Mouse (Mus musculus) embryonic facial prominence, embryonic 10.5 days (tissue): ENCODE measurements around the gene Rnf144a. TPM values are rescaled to one million over a fixed set of nuclear protein-coding genes. Genes with fewer than 3 reads are reported as not detected.
"Not testable (repeated sequence)": the region's sequence is repeated elsewhere in the genome, so short reads cannot be mapped to it uniquely, and the experiment has no call there.

Source experiments
- DNase-seq: peaks from one replicate; pipeline ENCODE4 v3.0.0-alpha.2; 2017; ENCODE audit warnings: low spot score
- H3K27ac ChIP-seq: fragments of 300-500 bp; sonication (generic); replicated peaks from 2 replicates; pipeline ENCODE4 v1.5.1; 2016; ENCODE audit warnings: mild to moderate bottlenecking
- H3K27me3 ChIP-seq: fragments of 300-500 bp; sonication (generic); replicated peaks from 2 replicates; pipeline ENCODE4 v1.6.1; 2016; ENCODE audit warnings: low read depth, mild to moderate bottlenecking; ENCODE audit not compliant: poor library complexity, severe bottlenecking
- H3K36me3 ChIP-seq: fragments of 300-500 bp; sonication (generic); replicated peaks from 2 replicates; pipeline ENCODE4 v1.6.1; 2016; ENCODE audit warnings: mild to moderate bottlenecking, moderate library complexity
- H3K4me1 ChIP-seq: fragments of 300-500 bp; sonication (generic); 2 replicates; pipeline ENCODE4 v1.6.1; 2016
- H3K4me3 ChIP-seq: fragments of 300-500 bp; sonication (generic); 2 replicates; pipeline ENCODE4 v1.5.1; 2016; ENCODE audit warnings: mild to moderate bottlenecking, moderate library complexity
- H3K9me3 ChIP-seq: fragments of 300-500 bp; sonication (generic); 2 replicates; pipeline ENCODE4 v1.6.1; 2016; ENCODE audit warnings: mild to moderate bottlenecking
- WGBS: fragments of 180-500 bp; shearing (Covaris S2); methylation state at CpG from one replicate; pipeline ENCODE4 v1.1.7; 2016; 5-methylcytosine and 5-hydroxymethylcytosine counted together
- polyA plus RNA-seq: library from polyadenylated mRNA; unstranded; fragments of >200 nt; fragmentation: Nextera tagmentation; extraction: Ambion mirVana; gene quantifications from 2 replicates; pipeline ENCODE4 v1.2.1, GENCODE M21; 2016

The Rnf144a gene
- polyA plus RNA-seq, 1 experiment from 2014 or later: 44.9 TPM

- H3K27me3 ChIP-seq: no peaks in the 10 kb centered on the region
- H3K9me3 ChIP-seq: no peaks in the 10 kb centered on the region
- H3K36me3 ChIP-seq: peaks cover 83% of the 10 kb centered on the region
- 74% methylated on average over 5 of the region's 5 CpGs for WGBS
- no peak for DNase-seq
- no peak overlapping the region for H3K27ac ChIP-seq
- H3K4me1 ChIP-seq: peaks cover 6% of the 10 kb centered on the region; the same call in 1 of the 2 replicates
- H3K4me3 ChIP-seq: no peak overlapping the region
These were observed 85.3 kb downstream of the Rnf144a start for GRCm38 (mm10) chr12:26329756-26330155.

DNA sequence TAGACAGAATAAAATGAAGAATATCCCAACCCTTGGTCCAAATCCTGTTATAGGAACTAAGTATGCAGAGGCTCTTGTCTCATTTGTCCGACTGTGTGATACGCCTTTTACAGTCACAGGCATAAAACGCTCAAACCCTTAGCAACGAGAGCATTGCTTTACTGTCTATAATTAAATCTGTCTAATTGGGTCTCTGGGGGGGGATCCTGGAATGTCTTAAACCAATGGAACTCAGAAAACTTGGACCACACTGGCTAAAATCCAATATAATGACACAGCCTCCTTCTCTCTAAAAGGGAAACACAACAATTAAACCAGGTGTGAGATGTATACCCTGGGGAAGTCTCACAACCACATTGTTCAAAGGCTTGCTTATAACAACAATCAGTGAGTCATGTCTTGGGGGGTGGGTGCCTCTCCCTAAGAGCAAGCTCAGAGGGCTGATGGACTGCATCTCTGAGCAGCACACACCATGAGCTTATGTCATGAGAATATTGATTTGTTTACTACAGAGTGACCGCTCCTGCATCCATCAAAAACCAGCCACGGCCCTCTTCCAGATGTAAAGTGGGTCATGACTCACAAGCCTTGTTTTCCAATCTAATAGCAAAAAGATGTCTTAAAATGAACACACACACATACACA lies 85.9 kb downstream of the Rnf144a start:
- H3K36me3 ChIP-seq: peaks cover 84% of the 10 kb centered on the region
- peaks cover 6% of the 10 kb centered on the region; the same call in 1 of the 2 replicates for H3K4me1 ChIP-seq
- DNase-seq: no peak
- H3K4me3 ChIP-seq: no peak overlapping the region
- no peaks in the 10 kb centered on the region for H3K27me3 ChIP-seq
- WGBS: 86% methylated on average over 6 of the region's 6 CpGs
- no peaks in the 10 kb centered on the region for H3K9me3 ChIP-seq
- H3K27ac ChIP-seq: no peak overlapping the region

DNA sequence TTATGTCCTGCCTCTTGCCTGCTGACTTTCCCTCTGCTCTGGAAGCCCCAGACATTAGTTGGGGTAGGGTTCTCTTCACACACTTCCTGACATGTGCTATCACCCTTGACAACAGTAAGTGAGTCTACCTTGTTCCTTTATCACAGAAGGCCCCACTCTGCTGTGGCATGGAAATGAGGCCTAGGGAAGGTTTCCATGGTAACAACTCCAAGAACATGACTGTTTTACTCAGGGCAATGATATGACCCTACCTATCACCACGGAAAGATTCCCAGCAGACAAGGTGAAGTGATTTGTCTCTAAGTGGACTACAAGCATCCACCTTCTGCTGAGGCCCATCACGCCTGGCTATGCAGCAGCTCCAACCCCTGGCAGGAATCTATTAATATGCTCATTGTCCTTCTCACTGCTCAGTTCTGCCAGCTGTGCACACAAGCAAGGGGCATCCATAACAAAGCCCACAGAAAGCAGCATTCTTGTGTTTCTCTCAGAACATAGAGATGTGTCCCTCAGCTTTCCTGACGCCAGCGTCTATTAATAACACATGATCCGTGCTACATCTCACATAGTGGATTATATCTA lies 91.2 kb downstream of the Rnf144a start:
- 93% methylated on average over 5 of the region's 5 CpGs for WGBS
- Histone ChIP-seq H3K27me3 (no peaks in the 10 kb centered on the region), H3K4me3 (no peak overlapping the region), H3K36me3 (peaks cover 88% of the 10 kb centered on the region), H3K4me1 (no peaks in the 10 kb centered on the region), H3K9me3 (no peaks in the 10 kb centered on the region), H3K27ac (no peak overlapping the region)
- no peak for DNase-seq

DNA sequence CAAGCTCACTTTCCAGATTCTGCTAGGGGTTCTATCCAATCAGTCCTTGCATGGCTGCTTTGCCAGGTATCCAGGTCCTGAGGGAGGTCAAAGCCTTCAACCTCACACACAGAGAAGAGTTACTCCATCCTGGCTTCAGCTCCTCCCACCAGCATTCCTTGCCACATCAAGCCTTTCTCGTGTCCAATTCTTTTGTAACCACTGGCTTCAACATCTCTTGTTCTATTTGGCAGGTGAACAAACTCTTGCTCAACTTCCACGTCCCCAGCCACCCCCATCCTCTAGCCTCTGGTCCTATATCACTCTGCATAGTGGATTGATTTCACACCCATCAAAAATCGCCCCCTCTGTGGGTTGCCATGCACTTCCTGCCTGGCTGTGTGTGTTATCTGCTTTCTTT lies 98.8 kb downstream of the Rnf144a start:
- Histone ChIP-seq H3K27ac (no peak overlapping the region), H3K4me1 (no peaks in the 10 kb centered on the region), H3K4me3 (no peak overlapping the region), H3K36me3 (peaks cover 95% of the 10 kb centered on the region), H3K27me3 (no peaks in the 10 kb centered on the region), H3K9me3 (no peaks in the 10 kb centered on the region)
- no peak for DNase-seq
- 85% methylated on average over 3 of the region's 3 CpGs for WGBS

GRCm38 (mm10) chr12:26314959-26315358 lies 100.1 kb downstream of the Rnf144a start:
- H3K27ac ChIP-seq: no peak overlapping the region
- H3K4me1 ChIP-seq: no peaks in the 10 kb centered on the region
- H3K9me3 ChIP-seq: no peaks in the 10 kb centered on the region
- WGBS: 46% methylated on average over 5 of the region's 5 CpGs
- peaks cover 94% of the 10 kb centered on the region for H3K36me3 ChIP-seq
- DNase-seq: peak; percentile 44
- no peak overlapping the region for H3K4me3 ChIP-seq
- no peaks in the 10 kb centered on the region for H3K27me3 ChIP-seq

DNA sequence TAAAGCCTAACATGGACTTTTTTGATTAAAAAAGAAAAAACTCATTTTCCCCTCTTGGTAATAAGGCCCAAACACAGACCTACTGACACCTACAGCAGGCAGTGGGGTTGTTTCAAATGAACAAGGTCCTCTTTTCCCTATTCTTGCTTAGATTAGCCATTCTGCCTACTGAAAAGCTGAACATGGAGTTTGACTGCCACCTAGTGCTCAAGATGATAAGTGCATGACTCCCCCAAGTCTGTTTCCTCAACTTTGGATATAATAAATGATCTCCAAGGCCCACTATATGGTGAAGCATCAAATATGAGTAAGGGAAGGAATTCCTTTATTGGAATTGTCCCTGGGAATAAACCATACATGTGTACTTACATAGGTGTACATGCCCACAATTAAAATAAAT lies 103.5 kb downstream of the Rnf144a start:
- peak; percentile 35 for DNase-seq
- no peaks in the 10 kb centered on the region for H3K9me3 ChIP-seq
- no peak overlapping the region for H3K4me3 ChIP-seq
- H3K36me3 ChIP-seq: peaks cover 89% of the 10 kb centered on the region
- no peak overlapping the region for H3K27ac ChIP-seq
- H3K27me3 ChIP-seq: no peaks in the 10 kb centered on the region
- H3K4me1 ChIP-seq: no peaks in the 10 kb centered on the region

DNA sequence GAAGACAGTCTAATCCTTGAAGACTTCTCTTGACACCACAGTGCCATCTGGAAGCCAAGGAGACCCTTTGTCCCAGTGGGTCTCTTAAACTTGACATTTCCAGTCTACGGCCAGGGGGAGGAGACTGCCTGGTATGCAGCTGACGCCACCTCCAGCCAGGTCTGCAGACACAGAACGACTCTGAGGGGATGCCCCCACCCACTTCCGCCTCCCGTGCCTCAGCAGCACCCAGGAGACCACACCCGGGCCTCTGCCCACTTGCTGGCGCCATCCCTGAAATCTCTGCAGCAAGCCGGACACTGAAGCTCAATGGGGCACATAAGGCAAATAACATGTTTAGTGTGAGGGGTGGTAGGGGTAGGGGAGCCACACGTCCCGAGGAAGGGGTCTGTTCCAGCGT lies 104.8 kb downstream of the Rnf144a start:
- peaks cover 83% of the 10 kb centered on the region for H3K36me3 ChIP-seq
- no peaks in the 10 kb centered on the region for H3K9me3 ChIP-seq
- no peaks in the 10 kb centered on the region for H3K27me3 ChIP-seq
- no peak overlapping the region for H3K27ac ChIP-seq
- no peaks in the 10 kb centered on the region for H3K4me1 ChIP-seq
- no peak for DNase-seq
- no peak overlapping the region for H3K4me3 ChIP-seq
- 88% methylated on average over 11 of the region's 11 CpGs for WGBS

GRCm38 (mm10) chr12:26302886-26303285 lies 112.2 kb downstream of the Rnf144a start:
- Histone ChIP-seq H3K9me3 (no peaks in the 10 kb centered on the region), H3K4me3 (no peak overlapping the region), H3K27ac (no peak overlapping the region), H3K27me3 (no peaks in the 10 kb centered on the region), H3K36me3 (peaks cover 15% of the 10 kb centered on the region), H3K4me1 (no peaks in the 10 kb centered on the region)
- 71% methylated on average over 5 of the region's 5 CpGs for WGBS
- DNase-seq: no peak

- Histone ChIP-seq H3K27me3 (no peaks in the 10 kb centered on the region), H3K36me3 (no peaks in the 10 kb centered on the region), H3K4me1 (no peaks in the 10 kb centered on the region), H3K27ac (no peak overlapping the region; the same call in 1 of the 2 replicates), H3K9me3 (no peaks in the 10 kb centered on the region), H3K4me3 (no peak overlapping the region)
- DNase-seq: no peak
- 64% methylated on average over 7 of the region's 7 CpGs for WGBS
These were observed 115.5 kb downstream of the Rnf144a start for GRCm38 (mm10) chr12:26299515-26300090.

DNA sequence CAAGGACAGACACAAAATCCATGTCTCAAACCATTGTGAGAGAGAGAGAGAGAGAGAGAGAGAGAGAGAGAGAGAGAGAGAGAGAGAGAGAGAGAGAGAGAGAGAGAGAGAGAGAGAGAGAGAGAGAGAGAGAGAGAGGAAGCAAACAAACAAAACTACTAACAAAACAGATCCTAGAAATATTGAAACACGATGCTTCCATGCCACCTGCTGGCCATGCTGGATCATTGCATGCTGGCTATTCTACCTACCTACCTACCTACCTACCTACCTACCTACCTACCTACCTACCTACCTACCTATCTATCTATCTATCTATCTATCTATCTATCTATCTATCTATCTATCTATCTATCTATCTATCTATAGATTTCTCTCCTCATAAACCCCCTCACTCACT lies 119.1 kb downstream of the Rnf144a start:
- not testable (repeated sequence) for H3K4me1 ChIP-seq, H3K9me3 ChIP-seq, H3K27me3 ChIP-seq, H3K27ac ChIP-seq, H3K4me3 ChIP-seq, H3K36me3 ChIP-seq
- peak; percentile 41 for DNase-seq
- 9% methylated on average over 1 of the region's 1 CpGs for WGBS

- H3K9me3 ChIP-seq: no peaks in the 10 kb centered on the region
- no peaks in the 10 kb centered on the region for H3K27me3 ChIP-seq
- no peaks in the 10 kb centered on the region for H3K36me3 ChIP-seq
- H3K4me1 ChIP-seq: 0 out of 2 replicates have a peak, but pooled peaks cover 4% of the 10 kb centered on the region
- WGBS: 80% methylated on average over 2 of the region's 2 CpGs
- DNase-seq: no peak
- H3K4me3 ChIP-seq: no peak overlapping the region
- H3K27ac ChIP-seq: no peak overlapping the region
These were observed 125.9 kb downstream of the Rnf144a start for GRCm38 (mm10) chr12:26289200-26289599.

DNA sequence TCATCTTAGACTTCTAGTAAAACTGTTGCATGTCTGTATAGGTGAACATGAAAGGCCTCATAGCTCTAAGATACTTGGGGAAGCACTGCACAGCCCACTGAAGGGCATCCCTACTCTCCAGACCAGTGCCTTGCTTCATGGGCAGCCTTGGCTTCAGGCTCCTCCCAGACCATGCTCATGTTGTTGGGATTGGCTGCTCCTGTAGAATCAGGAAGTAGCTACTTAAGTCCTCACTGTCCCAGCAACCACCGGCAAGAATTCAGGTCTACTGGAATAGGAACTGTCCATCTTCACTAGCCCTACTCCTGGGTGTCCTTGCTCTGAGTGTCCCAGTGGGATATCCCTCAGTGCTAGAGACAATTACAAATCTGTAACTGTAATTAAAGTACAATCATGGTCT lies 126.7 kb downstream of the Rnf144a start:
- no peaks in the 10 kb centered on the region for H3K9me3 ChIP-seq
- H3K36me3 ChIP-seq: no peaks in the 10 kb centered on the region
- H3K4me1 ChIP-seq: 0 out of 2 replicates have a peak, but pooled peaks cover 4% of the 10 kb centered on the region
- no peak overlapping the region for H3K27ac ChIP-seq
- H3K27me3 ChIP-seq: no peaks in the 10 kb centered on the region
- no peak for DNase-seq
- H3K4me3 ChIP-seq: no peak overlapping the region
- 71% methylated on average over 1 of the region's 1 CpGs for WGBS

GRCm38 (mm10) chr12:26285939-26286338 lies 129.1 kb downstream of the Rnf144a start:
- no peak overlapping the region for H3K27ac ChIP-seq
- H3K4me1 ChIP-seq: 0 out of 2 replicates have a peak, but pooled peaks cover 4% of the 10 kb centered on the region
- DNase-seq: no peak
- H3K4me3 ChIP-seq: no peak overlapping the region
- no peaks in the 10 kb centered on the region for H3K27me3 ChIP-seq
- WGBS: 87% methylated on average over 8 of the region's 8 CpGs
- H3K36me3 ChIP-seq: no peaks in the 10 kb centered on the region
- no peaks in the 10 kb centered on the region for H3K9me3 ChIP-seq
